Mouse (Mus musculus): ENCODE data around the gene Samd4b.
"Not testable (repeated sequence)": the region's sequence is repeated elsewhere in the genome, so short reads cannot be mapped to it uniquely, and the experiment has no call there.

Gene Samd4b

DNA sequence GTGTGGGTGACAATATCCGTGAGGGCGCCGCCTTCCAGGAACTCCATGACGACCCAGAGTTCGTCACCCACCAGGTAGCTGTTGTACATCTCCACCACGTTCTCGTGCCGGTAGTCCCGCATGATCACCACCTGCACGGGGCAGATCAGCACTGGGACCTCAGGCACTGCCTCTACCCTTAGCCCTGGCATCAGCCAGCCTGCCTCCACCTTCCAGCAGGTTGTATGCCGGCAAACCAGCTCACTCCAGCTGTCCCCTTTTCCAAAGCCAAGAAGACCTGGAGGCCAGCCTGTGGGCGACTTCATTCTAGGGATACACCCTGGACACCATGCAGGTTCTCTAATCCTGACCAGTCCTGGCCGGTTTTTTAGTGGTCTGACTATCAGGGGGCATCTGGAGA, 35.0 kb downstream of the Samd4b start:
- in situ Hi-C loops (cut with MboI, MseI), result no loop called here

DNA sequence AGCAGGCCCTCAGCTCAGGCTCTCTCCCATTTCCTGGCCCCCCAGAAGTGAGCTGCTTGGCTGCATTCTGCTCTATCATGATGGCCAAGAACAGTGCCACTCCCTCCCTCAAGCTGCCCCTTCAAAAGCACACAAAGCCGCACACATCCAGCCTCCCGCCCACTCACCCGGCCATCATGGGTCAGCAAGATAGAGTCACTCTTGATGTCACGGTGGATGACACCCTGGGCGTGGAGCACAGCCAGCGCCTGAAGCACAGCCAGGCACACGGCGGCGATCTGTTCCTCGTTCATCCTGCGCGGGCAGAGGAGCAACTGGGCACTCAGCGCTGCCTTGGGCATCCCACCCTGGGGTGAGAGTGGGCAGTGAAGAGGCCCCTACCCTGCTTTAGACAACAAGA, 35.6 kb downstream of the Samd4b start:
- in situ Hi-C loops (cut with MboI, MseI), result no loop called here

DNA sequence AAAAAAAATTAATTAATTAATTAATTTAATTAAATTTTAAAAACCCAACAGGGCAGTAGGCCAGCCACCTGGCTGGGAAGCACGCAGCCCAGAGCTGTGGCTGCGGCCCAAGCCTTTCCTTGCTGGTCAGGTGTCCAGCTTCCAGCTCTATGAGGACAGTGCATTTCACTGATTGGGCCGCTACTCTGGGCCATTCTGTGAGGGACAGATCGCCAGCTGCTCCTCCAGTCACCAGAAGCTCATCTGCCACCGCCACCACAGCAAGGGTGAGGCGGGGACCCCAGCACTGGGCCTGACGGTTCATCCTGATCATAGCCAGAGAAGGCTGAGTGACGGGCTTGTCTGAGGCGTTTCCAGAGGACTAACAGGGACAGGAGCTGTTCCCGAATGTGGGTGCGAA, 36.0 kb downstream of the Samd4b start:
- in situ Hi-C loops (cut with MboI, MseI), result no loop called here

DNA sequence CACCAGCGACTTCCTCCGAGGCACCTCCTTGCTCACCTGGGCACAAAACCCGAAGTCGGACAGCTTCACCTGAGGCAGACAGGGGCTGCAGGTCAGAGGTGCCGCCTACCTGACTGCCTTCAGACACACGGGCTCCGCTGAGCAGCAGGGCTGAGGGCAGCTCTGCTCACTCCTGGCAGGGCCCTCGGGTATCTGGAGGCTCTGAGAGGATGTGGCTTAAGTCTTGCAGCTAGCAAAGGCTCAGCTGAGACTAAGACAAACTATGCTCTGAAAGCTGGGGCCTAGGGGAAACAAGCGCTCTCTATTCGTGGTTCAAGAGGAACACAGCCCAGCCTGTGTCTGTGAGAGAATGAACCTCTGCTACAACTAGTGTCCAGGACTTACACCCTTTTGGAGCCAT, 37.1 kb downstream of the Samd4b start:
- in situ Hi-C loops (cut with MboI, MseI), result no loop called here

DNA sequence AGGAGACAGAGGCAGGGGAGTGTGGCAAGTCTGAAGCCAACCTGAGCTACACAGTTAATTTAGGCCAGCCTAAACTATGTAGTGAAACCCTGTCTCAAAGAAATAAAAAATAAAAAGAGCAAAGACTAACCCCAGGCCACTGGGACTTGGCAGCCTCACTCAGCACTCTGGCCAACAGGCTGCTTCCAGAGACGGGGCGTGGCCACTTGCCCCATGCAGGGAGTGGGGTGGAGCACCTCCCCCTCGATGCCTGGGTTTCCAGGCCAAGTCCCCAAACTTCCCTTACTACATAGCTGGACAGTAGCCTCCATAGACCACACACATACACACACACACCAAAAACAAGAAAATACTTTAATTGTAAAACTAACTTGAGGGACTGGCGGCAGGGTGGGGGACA, 39.5 kb downstream of the Samd4b start:
- in situ Hi-C loops (cut with MboI, MseI), result no loop called here

DNA sequence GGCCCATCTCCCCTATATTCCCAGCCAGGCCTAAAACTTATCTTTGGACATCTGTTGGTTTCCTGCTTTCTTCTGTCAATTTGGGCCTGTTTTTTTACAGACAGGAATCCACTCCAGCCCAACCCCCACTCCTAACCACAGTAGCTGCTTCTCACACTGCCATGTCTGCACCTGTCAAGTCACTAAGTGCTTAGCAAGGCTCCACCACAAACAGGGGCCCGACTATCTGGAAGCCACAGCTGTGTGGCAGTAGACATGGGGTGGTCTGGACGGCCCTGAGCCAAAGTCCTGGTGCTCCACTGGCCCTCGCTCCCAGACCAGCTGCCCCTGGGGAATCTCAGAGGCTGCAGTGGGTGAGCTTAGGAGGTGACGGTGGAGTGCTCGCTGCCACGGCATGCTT, 40.2 kb downstream of the Samd4b start:
- in situ Hi-C loops (cut with MboI, MseI), result no loop called here

DNA sequence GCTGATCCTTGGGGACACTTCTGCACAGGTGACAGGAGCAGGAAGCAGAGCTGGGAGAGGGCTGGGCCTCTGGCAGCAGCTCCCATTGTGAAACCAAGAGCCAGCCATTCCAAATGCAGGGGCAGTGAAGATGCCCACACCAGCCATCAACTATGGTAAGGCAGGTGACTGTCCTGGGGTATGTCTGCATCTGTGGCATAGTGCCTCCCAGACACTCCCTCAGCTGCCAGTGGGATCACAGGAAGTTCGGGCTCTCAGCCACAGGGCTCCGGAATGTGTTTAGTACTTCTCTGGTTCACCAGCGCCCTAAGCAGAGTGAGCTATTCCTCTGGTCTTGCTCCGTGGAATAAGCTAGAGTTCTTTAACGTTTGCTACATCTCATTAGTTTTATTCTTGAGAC, 40.9 kb downstream of the Samd4b start:
- in situ Hi-C loops (cut with MboI, MseI), result no loop called here

DNA sequence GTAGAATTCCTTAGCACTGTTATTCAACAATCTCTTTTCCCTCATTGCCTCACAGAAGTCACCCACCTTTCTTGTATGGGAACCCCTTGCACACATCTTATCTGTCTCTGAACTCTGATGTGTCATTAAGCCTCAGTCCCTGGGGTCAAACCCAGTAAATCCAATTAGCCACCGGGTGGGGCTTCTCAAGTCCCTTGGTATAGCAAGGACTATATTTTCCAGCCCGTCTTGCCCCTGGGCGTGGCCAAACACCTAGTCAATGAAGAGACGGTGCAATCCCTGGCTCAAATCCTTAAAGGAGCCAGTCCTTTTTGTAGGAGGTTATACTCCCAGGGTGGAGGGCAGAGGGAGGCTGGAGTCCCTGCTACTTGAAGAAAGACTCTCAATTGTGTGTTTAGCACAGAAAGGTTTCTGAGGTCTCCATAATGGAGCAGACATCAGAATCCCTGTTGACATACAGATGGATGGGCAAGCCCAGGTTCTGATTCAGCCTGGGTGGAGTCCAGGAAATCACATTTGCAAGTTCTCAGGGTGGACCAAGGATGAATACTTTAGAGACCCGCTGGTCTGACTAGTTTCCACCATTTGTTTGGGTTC, 41.9 kb downstream of the Samd4b start:
- in situ Hi-C loops (cut with MboI, MseI), result no loop called here

DNA sequence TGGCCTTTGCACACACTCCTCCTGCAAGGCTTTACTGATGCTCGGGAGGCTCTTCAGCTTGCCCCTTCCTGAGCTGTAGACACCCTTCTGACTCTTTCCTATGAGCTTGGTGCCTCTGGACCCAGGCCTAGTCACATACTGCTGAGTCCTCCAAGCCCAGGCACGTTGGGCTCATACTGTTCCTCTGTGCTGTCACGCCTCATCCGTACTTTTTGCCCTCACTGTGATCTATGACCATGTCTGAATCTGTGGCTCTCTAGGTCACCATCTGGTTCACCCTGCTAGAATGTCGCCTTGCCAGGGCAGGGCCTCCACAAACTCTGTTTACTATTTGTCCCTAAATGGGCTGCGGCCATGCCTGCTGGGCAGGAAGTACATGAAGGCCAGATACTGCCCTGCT, 44.9 kb downstream of the Samd4b start:
- in situ Hi-C loops (cut with MboI, MseI), result no loop called here

DNA sequence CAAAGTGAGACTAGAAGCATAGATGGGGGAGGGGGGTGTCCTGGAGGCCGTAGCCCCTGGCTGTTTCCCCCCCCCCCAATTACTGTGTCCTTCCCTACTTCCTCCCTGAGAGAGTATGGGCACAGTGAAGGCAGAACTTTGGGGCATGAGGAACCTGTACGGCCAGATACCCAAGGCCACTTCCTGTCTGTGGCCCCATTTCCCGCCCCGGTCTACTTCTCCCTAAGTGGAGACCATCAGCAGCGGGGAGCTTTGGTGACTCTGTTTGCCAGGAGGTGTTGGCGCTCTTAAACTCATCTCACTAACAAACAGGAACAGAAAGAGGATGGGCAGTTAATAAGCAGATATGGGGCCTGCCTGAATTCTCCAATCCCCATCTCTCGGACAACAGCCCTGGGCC, 50.3 kb downstream of the Samd4b start:
- in situ Hi-C loops (cut with MboI, MseI), result no loop called here

DNA sequence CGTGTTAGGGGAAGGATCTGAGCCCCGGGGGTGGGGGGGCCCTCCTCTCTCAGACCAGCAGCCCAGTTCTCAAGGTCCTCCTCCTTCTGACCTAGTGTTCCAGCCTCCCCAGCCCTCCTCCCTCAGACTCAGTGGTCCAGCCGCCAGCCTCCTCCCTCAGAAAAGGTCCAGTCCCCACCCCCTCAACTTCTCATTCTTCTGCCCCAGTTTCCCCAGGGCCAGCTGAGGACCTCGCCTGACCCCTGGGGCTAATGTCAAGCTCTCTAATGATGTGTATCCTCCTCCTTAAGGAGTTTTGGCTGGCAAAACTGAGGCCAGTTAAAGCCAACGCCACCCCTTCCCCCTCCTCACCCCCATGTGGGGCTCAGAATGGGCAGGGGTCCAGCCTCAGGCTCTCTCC, 50.8 kb downstream of the Samd4b start, which contains the start of gene Nccrp1:
TSS of gene Nccrp1 (minus strand) at position 101 of the 400 bp plus-strand sequence.
- in situ Hi-C loops (cut with MboI, MseI), result no loop called here

DNA sequence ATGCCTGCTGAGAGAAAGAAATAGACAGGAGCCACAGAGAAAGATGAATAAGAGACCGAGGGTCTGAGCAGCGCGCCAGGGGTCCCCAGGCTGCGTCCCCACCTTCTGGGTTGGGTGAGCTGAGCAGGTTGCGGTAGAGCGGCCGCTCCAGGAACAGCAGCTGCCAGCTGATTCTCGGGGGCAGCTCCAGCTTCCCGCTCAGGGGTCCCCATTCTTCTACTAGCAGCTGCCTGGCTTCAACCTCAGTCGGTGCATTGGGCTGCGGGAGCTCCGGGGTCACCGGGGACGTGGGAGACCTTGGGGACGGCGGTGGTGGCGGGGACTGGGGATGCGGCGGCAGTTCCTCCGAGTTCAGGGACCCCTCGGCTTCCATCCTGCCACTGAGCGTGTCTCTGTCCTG, 51.3 kb downstream of the Samd4b start:
- in situ Hi-C loops (cut with MboI, MseI), result no loop called here

DNA sequence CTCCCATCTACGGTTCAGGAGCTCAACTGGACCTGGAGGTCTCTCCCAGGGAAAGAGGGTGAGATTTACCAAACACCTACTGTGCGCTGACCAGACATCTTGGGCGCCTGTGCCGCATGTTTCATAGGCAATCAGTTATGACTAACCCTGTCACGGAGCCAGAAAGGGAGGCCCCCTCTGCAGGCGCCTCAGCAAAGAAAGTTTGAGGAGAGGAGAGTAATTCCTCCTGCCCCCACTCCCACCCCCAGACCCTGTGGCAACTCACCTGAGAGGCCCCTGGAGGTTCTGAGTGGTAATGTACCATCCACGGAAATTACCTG, 52.1 kb downstream of the Samd4b start:
- in situ Hi-C loops (cut with MboI, MseI), result no loop called here

DNA sequence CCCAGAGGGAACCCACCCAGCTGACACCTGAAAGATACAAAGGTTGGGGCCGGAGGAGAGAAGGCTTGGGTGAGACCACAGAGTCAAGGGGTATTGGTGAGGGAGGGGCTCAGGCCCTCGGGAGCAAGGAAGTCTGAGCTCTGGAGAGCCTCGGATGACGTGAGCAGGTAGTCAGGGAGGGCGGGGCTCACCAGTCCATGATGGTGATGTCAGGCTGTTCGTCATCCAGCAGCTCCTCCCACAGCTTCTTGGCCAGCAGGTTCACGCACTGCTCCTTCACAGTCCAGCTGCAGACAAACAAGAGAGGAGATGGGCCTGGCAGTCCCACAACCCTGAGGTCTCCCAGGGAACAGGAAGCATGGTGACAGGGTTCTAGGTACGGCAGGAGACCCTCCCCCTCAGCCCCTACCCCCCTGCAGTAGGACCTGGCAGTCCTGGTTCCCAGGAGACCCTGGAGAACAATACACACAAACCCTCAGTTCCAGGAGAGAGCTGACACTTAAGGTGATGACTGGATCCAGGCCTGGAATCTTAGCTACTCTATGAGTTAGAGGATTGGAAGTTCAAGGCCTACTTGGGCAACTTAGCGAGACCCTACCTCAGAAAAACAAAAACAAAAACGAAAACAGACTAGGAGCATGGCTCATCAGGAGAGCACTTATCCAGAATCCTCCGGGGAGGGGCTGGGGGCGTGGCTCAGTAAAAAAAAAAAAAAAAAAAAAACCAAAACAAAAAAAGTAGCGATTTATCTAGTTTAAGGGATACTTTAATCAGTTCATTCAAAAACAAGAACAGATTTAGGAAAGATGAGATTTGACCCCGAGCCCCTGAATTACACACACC, 52.7 kb downstream of the Samd4b start:
- in situ Hi-C loops (cut with MboI, MseI), result no loop called here

DNA sequence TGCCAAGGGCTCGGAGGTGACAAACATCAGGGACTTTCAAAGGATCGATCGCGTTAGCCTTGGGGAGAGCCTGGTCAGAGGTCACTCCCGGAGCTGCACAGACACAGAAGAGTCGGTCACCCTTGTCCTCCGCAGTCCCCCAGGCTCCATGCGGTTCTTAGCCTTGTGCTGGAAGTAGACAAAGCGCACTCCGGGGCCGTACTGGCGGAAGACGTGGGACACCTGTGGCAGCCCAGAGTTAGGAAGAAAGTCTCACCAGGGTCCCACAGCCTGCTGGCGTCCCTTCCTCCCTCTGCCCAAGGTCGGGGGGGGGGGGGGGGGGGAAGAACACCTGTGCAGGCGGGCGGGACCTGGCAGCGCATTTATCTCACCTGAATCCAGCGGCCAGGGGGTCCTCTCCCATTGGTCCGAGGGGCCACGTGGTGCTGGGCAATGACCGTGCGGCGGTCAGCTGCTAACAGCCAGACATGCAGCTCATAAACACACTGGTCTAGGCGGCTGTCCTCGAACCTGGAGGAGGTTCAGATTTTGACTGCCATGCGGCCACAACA, 53.8 kb downstream of the Samd4b start:
- in situ Hi-C loops (cut with MboI, MseI), result no loop called here

DNA sequence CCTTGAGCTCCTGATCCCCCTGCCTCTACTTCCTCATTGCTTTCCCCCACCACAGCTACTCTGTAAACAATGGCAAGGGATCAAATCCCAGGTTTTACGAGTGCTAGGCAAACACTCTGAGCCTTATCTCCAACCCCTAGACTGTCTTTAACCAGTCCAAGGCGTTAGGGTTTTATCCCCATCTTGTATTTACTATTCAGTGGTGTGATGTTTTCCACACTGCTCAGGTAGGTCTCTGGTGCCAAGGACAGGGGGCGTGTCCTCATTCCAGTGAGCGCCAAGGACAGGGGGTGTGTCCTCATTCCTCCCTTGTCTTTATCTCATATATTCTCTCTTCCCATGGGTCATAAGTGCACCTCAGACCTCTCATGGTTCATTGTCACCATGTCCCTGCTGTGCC, 57.4 kb downstream of the Samd4b start, which contains the start of gene Sycn:
TSS of gene Sycn (plus strand) at position 360 of the 400 bp plus-strand sequence.
- in situ Hi-C loops (cut with MboI, MseI), result no loop called here

DNA sequence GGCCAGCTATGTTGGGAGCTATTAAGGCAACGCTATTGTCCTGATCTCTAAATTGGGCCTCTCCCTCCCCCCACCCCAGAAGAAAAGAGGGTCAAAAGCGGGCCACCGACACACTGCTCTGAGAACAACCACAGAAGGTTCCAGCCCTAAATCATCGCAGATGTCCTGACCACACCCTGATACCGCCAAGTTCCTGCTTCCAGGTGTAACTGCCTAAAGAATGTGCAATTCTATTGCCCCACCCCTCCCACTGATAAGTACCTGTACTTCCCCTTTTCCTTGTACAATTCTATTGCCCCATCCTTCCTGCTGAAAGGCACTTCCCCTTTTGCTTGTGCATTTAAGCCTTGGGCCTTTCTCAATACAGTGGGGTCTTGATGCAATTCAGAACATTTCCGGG, 59.1 kb downstream of the Samd4b start:
- in situ Hi-C loops (cut with MboI, MseI), result not testable (repeated sequence)

DNA sequence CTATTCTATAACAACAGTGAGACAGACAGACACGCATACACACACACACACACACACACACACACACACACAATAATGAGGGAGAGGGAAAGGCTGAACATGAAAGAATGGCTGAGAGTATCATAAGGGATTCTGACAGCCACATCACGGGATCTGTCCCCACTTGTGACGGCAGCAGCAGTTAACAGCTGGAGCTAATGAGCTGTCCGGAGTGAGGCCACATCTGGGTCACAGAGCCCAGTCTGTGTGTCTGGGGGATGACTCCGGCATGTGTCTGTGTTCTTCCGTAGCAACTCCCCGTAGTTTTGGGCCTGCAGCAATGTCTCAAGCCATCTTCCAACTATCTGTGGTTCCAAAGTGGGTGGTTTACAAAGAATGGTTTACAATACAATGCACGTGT, 65.9 kb downstream of the Samd4b start:
- in situ Hi-C loops (cut with MboI, MseI), result no loop called here

DNA sequence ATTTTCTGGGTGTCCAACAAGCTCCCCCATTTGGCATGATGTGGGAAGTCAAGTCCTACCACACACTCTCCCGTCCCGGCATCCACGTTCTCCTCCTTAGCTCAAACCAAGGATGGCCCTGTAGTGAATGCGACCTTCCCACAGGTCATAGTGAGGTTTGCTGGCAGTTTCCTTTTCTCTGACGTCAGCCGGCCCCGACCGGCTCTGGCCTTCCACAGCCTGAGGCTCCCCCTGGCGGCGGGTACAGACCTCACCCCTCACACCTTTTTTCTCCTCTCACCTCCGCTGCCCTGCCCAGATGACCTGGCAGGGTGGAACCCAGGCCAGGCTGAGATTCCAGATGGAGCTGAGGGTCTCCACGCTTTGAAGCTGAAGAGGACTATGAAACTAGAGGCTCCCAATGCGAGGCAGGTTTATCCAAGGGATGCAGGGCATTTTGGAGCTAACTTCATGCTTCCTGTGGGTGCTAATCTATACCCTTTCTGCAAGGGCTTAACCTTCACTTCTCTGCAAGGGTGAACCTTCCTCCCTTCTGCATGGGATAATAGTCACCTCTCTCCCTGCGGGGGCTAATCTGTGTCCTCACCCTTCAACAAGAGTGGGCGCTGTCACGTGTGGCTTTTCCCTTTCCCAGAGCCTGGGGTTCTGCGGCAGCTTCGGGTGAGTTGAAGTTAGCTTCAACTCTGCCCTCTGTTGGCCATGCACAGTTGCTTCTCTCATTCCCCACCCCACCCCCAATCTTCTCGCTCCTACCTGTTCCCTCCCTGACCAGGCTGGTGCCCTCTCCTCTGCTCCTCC, 69.8 kb downstream of the Samd4b start:
- in situ Hi-C loops (cut with MboI, MseI), result loop anchor here (5.0 kb wide), 1 partner anchor 76 kb away; the partner anchor contains the start of gene Lrfn1

DNA sequence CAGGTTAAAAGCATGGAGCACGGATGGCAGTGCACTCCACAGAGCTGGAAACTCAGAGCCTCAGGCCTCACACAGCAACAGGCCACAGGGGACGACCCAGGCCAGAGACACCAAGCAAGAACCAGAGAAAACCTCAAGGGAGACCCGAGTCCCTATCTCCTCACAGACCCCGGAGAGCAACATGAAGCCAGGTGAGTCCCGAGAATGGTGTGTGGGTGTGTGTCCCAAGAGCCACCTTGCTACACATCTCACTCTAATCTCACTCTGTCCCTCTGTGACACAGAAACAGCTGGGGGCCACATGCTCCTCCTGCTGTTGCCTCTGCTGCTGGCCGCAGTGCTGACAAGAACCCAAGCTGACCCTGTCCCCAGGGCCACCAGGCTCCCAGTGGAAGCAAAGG, 75.4 kb downstream of the Samd4b start, which contains the start of gene Ifnl3:
TSS of gene Ifnl3 (plus strand) at position 301 of the 400 bp plus-strand sequence.
- in situ Hi-C loops (cut with MboI, MseI), result not testable (repeated sequence)

DNA sequence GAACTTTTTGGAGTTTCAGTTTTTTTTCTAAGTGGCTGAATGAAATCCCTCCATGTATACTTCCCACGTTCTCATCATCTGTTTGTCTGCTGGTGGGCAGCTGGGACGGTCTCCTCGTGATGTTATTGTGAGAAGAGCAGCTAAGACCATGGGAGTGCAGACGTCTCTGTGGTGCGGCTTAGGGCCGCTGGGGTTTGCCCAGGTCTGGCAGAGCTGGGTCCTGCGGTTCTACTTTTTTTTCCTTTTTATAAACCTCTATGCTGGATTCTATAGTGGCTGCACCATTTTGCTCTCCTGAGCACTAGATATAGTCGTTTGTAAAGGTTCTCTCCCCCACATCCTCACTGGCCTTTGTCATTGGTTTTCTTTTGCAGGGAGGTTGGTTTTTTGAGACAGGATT, 86.5 kb downstream of the Samd4b start:
- in situ Hi-C loops (cut with MboI, MseI), result no loop called here

DNA sequence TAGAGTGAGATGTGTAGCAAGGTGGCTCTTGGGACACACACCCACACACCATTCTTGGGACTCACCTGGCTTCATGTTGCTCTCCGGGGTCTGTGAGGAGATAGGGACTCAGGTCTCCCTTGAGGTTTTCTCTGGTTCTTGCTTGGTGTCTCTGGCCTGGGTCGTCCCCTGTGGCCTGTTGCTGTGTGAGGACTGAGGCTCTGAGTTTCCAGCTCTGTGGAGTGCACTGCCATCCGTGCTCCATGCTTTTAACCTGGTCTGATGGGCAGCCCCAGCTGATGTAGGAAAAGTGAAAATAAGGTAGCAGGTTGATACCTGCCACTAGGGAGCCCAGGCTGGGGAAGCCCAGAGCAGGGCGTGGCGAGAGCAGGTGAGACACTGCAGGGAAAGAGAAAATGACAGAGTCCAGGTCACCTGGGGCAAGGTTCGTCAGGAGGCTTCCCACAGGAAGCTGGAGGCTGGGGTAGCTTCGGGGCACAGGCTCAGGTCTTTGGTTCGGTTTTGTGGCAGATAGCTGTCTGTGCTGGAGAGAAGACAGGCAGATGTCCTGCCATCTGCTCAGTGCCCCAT, 87.5 kb downstream of the Samd4b start, which contains the start of gene Ifnl2:
TSS of gene Ifnl2 (minus strand) at position 51 of the 570 bp plus-strand sequence.
- in situ Hi-C loops (cut with MboI, MseI), result not testable (repeated sequence)

Measured in T-helper 1 cell (primary cell).